Mouse (Mus musculus) adrenal gland, adult 2 months (tissue): ENCODE measurements at regions not wholly inside any gene's neighbourhood (a gene's known extent, or its start where the extent isn't known, plus 50 kb on each side); places are given as distances from the start of the nearest gene placed in this dataset.

Source experiments
- DNase-seq: peaks from one replicate; pipeline ENCODE4 v3.0.0; 2021

DNA sequence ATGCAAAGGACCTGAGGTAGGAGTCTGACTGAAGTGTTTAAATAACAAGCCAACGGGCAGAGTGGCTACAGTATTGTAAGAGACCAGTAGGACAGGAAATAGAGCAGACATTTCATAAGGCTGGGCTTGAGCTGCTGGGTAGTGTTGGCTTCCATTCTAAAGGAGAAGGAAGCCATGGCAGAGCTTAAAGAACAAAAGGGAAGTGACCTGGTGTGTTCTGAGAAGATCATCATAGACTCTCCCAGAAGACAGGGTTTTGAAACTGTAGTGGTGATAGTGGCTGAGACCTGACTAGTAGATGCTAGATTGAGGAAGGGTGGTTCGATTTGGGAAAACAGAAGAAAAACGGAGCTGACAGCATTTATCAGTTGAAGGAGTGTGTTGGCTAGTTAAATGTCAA is 514.1 kb upstream of the Zfp462 start:
- DNase-seq: no peak

DNA sequence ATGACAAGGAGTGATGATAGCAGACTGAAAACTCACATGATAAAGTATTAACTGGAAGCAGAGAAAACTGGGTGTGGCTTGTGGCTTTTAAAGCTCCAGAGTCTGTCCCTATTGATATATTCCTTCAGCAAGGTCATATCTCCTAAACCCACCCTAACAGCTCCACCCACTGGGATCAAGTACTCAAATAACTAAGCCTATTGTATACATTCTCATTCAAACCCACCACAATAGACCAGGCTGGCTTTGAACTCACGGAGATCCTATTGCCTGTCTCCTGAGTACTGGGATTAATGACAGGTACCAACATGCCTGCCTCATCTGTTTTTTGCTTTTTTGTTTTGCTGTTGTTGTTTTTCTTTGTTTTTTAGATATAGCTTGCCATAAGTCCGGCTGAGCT is 484.3 kb upstream of the Zfp462 start:
- no peak for DNase-seq

DNA sequence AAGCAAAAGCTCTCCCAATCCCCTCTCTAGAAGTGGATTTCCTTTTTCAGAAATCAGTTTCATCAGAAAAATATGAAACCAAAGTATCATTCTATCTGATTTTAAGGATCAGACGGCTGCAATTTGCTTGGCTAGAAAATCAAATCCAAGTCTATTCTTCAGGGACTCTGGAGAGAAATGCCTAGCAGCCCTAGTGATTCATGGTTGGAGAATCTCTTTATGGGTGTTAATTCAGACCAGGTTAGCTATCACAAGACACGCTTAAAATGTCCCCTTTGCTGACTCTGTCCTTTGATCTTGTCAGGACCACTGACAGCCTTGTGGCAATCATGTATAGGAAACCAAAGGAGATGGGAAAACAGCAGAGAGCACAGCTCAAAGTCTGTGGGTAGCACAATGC is 475.7 kb upstream of the Zfp462 start:
- no peak for DNase-seq

DNA sequence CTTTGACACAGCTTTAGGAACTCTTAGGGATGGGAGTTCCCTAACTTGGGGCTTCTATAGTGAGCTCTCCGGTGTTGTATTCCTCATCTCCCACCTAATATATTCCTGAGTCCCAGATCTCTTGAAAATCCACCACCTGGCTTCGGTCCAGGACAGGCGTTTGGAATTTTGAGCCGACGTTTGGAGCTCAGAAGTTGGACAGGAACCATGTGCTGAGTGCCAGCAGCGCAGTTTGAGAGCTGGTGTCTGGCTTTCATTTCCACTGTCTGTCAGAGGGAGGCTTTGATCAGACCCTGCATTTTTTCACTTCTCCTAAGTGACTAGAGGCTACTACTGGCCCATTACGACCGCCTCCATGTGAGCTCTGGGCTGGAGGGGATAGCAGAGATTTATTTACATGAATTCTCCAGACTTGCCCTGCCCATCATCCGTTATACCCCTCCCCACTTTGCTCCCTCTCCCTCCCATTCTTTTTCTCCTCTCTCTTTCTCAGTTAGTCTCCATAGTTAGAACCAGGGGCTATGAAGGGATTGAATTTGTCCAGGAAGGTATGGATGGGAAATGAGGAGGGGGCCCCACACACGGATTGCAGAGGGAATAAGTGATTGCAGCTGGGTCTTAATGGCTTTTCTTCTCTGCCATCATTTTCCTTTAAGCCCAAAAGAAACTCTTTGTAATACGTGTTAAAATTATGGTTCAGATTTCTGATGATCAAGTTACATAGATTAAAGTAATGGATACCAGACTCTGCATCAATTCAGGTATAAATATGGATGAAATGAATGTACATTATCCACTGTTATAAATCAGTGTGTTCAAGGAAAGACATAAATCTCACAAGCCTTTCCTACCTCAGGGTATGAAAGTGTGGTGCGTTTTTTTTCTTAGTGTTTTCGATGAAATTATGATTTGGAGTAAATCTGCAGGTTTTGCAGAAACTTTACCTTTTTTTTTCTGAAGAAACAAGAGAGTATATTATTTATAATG is 474.5 kb upstream of the Zfp462 start:
- DNase-seq: peak; percentile 11

DNA sequence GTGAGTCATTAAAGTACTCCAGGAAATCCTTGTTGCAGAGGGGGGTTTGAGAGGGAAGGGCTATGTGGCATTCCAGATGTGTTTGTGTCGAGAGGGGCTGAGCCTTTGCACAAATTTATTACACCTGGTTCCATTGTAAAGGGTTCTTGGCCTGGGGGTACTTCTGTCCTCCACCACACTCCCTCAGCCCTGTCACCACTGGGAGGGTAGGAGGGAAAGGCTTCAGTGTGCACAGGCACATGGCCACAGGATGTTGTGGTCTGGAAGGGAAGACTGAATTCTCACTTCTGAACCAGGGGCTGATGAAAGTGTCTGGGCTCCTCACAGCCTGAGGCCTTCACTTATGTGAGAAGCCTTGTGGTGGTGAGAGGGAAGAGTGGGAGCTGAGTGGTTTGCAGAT is 473.8 kb upstream of the Zfp462 start:
- no peak for DNase-seq

DNA sequence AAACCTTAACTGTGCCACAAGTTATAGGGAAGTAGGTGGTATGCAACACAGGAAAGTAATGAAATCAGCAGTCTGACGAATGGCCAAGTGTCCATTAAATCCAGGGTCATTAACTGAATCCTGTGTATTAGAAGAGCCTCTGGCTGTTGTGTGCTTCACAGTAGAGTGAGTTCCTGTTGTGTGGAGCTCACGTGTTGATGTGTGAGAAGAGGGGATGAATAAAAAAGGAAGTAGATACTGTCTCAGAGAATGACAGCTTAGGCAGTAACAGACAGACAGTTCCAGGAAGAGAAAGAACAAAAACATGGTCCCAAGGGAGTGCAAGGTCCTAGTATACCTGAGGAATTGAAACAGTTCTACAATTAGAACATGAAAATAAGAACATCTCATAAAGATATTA is 463.1 kb upstream of the Zfp462 start:
- no peak for DNase-seq

DNA sequence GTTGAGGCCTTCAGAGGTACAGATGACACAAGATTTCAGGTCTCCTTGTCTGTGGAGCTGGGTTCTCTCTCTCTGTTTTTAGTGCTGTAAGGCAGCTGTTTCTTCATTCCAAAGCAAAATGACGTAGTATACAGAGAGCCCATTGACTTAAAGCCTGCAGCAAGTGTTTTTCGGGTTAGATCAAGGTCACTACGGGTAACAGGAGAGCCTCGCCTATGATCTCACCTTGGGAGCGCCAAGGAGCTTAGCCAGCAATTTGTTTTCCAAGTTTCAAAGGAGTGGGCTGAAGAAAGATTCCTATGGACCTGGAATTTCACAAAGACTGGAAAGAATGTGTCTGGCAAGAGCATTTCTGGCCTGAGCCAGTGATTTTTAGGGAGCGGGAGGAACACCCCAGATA is 451.8 kb upstream of the Zfp462 start:
- DNase-seq: no peak

DNA sequence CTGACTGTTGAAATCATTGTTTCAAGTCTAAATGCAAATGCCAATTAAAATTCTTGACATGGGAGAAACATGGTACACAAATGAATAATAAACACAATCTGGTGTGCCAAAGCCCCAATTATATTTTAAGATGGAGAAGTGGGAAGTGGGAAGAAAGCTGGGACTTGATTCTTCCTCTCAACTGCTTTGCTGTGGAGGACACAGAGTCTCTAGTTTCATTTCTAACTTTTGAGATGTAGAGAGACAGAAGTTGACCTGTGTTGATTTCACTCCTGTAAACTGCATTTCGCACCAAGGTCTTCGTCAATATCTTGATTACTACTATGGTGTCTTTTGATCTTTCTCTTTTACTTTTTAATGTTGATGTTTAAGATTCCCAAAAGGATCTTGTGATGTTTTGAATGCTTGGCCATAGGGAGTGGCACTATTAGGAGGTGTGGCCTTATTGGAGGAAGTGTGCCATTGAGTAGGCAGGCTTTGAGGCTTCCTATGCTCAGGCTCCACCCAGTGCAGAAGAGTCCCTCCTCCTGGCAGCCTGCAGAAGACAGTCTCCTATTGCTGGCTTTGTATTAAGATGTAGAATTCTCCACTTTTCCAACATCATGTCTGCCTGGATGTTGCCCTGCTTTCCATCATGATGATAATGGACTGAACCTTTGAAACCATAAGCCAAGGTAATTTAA is 447.4 kb upstream of the Zfp462 start:
- no peak for DNase-seq

DNA sequence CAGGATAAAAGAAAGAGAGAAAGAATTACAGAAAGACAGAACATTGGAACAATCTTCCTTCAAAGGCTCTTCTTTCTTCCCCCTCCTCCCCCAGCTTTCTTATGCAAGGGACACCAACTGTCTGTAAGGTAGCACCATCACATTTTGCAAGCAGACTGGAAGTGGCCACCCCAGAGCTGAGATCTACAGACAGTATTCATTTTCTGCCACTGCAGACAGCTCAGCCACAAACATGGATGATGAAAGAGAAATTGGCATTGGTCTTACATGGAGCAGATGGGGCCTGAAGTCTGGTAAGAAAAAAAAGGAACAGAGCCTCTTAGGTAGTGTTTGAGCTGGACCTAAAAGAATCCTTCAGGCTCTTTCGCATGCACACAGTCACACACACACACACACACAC is 428.9 kb upstream of the Zfp462 start:
- no peak for DNase-seq

DNA sequence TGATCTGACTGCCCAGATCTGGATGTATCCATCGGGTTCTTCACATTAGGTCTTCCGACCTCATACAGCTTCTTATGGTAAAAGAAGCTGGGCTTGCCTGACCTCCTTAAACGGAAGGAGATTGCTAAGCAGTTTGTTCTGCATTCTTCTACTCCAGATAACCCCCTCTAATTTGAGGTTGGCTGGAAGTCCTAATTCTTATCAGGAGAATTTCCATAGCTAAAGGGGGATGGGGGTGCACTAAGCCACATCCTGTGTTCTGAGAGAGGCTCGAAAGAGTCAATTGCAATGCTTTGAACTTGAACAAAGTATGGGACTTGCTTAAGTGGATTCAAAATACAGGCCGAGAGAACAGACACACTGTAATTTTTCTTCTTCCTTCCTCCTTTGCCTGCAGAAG is 421.6 kb upstream of the Zfp462 start:
- no peak for DNase-seq

DNA sequence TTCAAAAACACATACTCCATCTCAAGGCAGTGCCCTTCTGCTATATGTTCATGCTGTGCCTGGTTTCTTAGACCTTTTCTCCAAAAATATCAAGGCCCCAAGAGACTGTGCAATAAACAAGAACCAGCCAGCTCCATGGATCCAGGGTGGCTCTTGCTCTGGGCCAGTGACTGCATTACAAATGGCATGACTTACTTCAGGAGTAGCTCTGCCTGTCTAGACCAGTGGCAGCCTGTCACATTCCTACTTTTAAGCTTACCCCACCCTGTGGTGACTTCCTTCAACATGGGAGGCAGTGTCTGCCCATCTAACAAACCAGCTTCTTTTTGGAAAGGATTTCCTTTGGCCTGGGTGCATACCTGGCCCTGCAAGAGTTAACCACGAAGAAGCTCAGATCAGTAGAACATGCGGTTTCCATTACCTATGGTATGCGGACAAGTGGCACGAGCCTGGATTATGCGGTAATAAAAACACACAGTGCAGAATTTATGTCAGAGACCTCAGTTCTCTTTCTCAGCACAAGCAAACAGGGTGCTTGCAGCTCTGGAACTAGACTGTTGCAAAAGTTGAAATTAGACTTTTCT is 418.8 kb upstream of the Zfp462 start:
- DNase-seq: no peak

DNA sequence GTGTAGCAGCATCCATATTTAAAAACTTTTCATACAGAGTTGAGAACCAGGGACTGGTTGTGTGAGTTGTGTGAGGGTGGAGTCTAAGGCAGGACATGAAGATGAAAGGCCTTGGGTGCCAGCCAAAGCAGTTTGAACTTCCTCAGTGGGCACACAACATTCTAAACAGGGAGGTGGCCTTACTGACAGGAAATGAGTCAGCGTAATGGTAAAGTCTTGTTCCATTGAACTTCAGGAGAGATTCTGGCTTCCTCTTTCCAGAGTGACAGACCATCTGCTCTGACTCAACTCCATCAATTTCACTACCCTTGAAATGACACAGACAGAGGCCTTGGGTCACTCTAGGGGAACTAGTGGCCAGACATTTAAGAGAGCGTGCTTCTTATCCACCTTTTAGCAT is 417.2 kb upstream of the Zfp462 start:
- peak; percentile 77 for DNase-seq

DNA sequence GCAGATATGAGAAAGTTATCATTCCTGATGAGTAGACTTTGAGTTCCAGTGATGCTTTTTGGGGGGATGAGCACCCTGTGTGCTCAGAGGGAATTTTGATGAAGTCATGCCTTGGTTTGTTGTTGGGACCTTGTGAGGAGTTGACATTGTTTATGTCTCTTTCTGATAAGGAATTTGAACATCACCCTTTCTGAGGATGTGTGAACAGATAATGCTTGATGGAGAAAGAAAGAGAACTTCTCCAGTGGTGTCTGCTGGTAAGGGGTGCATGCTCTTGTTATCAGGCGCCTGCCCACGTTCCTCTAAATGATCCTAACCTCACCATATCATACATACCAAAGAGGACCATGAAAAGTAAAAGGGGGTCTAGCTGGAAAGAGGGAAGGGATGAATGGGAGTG is 413.1 kb upstream of the Zfp462 start:
- DNase-seq: no peak

DNA sequence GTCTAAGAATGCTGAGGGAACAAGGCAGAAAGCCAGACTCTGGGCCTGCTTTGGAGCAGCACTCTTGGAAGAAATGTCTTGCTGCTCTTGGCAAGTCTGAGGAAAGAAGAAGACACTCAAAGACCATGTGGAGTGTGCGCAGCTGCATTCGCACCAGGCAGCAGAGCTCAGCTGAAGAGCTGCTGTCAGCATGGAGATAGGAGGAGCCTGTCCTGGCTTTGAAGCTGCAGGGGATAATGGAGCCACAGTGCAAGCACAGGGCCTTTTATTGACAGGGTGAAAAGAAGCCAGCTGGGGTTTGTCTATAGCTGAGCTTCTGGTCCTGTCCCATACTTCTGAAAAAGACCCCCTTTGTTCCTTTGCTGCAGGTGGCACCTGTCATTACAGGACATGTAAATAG is 411.0 kb upstream of the Zfp462 start:
- no peak for DNase-seq

DNA sequence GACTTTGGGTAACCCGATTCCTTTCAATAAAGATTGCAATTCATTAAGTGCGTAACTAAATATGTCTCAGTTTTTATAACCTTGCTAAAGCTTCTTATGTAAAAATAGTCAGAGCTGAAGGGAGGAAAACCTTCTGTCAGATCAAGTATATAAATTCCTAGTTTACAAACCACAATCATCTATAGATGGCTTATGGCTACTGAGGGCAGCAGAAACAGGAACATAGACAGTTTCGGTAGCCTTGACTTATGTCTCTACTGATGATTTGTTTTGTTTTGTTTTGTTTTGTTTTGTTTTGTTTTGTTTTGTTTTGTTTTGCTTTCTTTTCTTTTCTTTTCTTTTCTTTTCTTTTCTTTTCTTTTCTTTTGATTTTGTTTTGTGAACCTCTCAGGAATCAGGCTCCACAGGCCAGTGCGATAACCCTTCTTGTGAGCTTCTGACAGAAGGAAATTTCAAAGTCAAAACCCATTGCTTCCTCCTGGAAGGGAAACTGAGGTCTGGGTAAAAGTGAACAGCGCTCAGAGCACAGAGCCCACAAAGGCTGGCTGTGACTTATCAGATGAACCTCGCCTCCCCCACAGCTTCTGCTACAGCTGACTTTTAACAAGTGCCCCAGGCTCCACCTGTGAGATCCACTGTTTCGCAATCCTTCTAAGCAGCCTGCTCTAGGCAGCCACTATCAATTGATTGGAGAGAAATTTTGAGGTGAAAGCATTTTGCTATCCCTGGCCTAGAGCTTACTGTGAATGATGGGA is 391.8 kb upstream of the Zfp462 start:
- DNase-seq: no peak

DNA sequence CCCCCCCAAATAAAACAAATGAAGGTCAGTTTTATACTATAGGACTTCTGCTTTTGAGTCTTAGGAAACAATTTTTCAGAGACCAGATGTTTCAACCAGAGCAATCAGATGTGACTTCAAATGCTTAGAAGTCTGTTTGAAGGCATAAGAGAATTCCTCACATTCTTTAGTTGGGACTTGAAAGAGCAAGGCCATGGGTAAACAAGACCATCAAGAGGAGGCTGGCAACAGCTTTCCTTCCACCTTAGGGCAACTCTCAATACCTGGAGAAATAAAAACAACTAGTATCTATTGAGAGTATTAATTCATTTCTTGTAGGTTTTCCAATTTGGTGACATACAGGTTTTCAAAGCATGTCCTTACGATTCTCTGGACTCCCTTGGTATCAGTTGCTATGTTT is 381.8 kb upstream of the Zfp462 start:
- no peak for DNase-seq

DNA sequence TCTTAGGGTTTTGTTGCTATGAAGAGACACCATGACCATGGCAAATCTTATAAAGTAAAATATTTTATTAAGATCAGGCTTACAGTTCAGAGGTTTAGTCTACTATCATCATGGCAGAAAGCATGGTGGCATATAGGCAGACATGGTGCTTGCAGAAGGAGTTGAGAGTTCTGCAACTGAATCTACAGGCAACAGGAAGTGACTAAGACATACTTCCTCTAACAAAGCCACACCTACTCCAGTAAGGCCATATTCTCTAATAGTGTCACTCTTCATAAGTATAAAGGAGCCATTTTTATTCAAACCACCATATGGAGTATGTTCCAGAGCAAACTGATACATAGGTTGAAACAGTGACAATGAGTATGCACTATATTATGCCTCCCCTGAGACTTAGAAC is 371.7 kb upstream of the Zfp462 start:
- DNase-seq: no peak

DNA sequence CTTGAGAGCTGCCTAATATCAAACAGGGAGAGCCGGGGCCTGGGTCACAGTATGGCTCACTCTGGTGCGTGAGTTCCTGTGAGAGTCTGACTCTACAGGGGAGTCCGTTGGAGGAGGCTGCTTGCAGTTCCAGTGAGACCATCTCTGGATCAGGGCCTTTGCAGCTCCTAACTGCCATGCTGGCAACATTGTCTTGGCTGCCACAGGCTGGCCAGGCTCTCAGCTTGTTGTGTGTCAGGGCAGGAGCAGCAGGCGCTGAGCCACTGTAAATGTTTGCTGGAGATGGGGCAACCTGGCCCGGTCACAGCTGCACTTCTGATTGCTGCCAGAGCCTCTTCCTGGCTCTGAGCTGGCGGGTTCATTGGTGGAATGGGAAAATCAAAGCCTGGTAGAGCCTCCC is 357.7 kb upstream of the Zfp462 start:
- peak; percentile 46 for DNase-seq

DNA sequence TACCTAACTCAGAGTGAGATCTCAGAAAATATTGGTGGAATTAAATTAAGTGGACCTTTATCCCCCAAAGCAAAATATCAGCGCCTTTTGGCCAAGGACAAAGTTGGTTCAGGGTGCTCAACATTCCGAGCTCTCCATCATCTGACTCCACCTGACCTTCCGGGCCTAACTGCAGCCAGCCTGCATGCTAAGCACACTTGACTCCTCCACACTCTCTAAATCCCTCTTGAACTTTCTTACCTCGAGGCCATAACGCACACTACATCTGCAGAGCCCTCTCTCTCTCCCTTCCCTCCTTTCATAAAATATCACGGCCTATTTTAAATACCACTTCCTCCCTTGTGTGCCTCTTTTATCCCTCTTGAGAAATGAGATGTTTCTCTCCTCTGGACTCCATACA is 356.1 kb upstream of the Zfp462 start:
- DNase-seq: no peak

DNA sequence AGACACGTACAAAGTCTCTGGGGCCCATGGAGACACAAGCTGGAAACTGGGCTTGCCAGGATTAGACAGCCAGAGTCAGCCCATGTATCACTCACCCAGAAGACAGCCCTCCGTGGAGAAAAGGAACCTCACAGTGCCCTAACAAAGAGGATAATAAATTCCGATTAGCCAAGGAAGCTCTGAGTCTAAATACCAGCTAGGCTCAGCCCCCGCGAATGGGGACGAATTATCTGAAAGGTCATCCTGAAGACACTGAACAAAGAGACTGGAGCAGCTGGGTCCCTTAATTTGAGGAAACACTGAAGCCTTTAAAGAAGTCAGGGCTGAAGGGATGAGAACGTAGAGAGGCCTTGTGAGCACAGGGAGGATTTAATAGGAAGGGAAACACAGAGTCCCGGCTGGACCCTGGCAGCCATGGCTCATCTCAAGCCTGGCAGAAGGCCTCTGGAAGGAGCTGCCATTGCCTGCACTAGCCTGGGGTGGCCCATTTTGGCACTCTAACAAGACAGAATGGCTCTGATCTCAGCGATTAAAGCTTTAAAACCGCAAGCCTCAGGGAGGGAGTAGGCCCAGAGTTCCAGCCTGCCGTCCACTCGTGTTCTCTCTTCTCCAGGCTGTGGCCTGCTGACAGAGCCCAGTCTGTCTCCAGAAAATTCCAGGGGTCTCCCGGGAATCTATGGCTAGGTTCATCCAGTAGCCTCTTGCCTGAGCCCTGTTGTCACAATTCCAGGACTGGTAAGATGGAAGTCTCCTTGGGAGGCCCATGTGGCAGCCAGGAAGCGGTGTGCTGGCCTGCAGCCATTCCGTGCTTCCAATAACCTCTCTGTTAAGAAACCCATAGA is 343.0 kb upstream of the Zfp462 start:
- peak; percentile 11 for DNase-seq

DNA sequence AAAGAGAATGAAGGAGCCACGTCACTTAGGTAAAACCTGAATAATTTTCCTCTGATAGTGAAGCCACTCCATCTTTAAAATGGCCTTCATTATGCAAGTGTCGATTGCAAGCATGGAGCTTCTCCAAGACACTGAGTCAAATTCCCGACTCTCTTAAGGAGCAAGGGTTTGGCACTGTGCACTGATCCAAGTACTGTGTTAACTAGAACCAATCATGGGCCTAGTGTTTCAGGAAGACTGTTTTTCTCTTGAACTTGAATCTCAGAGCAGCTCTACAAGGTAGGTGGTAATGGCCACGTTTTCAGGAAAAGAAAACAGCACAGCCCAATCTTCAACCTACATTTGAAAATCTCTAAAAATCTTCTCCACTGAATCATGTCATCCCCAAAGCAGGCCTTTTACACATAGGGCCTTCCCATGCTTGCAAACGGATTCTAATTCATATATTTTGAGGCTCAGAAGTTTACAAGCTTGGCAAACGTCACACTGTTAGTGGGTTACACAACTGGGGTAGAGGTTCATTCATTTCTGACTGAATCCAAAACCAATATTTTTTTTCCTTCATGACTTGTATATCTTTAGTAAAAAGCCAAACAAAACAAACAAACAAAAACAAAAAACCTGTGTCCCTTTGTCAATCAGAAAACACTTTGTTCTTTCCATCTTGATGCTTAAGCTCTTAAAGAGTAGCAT is 342.2 kb upstream of the Zfp462 start:
- no peak for DNase-seq
